Mouse (Mus musculus) lung, postnatal 10 days (tissue): ENCODE measurements around the gene Foxp1.

ENCODE experiments used
- DNase-seq: peaks from one replicate; pipeline ENCODE4 v3.0.0; 2021

Foxp1 gene

DNA sequence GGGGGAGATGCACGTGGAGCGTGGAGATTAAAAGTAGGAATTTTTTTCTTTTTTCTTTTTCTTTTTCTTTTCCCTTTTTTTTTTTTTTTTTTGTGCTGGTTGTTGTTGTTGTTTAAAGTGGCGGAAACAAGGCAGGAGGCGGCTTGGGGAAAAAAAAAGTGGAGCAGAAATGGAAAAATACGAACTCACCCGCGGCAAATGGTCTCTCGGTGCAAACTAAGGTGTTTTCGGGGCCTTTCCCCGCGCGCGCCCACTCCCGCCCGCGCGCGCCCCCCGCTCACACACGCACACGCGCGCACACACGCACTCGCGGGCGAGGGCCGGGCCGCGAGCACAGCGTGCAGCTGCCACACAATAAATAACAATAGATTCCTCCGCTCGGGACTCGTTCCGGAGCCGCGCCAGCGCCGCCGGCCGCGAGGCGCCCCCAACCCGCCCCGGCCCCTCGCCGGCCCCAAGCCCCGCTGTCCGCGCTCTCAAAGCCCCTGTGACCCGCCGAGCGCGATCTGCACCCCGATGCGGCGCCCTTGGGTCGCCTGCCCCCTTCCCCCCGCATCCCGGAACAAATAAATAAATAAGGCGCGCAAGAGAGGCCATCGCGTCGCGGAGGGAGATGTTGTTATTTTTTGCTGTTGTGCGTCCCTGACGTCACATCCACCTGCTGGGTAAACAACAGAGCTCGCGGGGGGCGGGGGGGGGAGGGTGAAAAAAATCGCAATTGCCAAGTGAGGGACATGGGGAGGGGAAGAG is at the start of gene Foxp1:
Gene Foxp1 (minus strand): TSS at position 363 of the 750 bp plus-strand sequence.
- DNase-seq, result peak; percentile 84

- DNase-seq, result no peak
These were observed 49.5 kb upstream of the Foxp1 start for GRCm38 (mm10) chr6:99572071-99572470.

- DNase-seq, result peak; percentile 50
These were observed 44.4 kb upstream of the Foxp1 start for GRCm38 (mm10) chr6:99566921-99567320.

DNA sequence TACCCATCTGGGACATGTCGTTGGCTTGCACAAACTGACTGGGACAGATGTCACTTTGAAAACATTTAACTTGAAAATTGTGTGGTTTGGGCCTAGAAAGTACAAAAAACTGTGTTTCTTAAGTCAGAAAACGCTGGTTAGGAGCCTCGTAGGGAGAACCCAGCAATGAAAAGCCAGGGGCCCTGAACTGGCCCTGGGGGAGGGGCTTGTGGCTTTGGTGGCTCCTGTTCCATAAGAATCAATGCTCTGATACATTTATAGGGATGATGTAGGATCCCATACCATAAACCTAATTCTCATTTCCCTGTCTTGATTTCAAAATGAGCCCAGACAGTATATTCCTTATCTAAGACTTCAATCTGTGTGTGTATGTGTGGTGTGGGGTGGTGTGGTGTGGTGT is 42.2 kb upstream of the Foxp1 start:
- DNase-seq, result no peak

- no peak for DNase-seq
These were observed 34.4 kb upstream of the Foxp1 start for GRCm38 (mm10) chr6:99556950-99557349.

GRCm38 (mm10) chr6:99552816-99553215 is 30.3 kb upstream of the Foxp1 start:
- no peak for DNase-seq

DNA sequence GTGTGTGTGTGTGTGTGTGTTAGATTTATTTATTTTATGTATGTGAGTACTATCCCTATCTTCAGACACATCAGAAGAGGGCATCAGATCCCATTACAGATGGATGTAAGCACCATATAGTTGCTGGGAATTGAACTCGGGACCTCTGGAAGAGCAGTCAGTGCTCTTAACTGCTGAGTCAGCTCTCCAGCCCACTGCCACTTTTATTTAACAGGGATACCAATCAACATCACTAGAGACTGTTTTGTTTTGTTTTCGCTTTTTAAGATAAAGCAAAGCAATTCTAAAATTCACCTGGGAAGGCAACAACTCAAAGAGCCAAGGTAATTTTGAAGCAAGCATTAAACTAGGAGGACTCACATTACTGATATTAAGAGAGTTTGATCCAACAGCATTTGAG is 23.9 kb upstream of the Foxp1 start:
- DNase-seq, result no peak

- DNase-seq, result no peak
These were observed 22.9 kb upstream of the Foxp1 start for GRCm38 (mm10) chr6:99545437-99545836.

- DNase-seq, result no peak
These were observed 18.6 kb upstream of the Foxp1 start for GRCm38 (mm10) chr6:99541105-99541504.

GRCm38 (mm10) chr6:99540653-99541052 is 18.1 kb upstream of the Foxp1 start:
- no peak for DNase-seq

DNA sequence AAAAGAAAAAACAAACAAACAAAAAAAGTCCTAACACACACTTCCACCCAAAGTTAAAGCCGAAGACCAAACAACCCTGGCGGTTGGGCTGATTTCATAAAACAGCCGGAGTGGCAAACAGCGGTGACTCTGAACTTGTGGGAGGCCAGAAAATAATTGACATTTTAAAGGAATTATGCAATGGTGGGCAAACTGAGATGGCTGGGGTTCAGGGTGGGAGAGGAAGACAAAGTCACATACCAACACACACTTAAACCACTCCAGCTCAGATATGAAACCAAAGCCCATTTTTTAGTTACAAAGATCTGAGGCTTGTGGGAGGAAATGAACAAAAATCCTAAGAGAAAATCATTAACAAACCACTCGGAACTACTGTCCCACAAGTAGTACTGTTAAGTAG is 17.6 kb upstream of the Foxp1 start:
- no peak for DNase-seq

- DNase-seq, result no peak
These were observed 15.8 kb upstream of the Foxp1 start for GRCm38 (mm10) chr6:99538194-99538941.

DNA sequence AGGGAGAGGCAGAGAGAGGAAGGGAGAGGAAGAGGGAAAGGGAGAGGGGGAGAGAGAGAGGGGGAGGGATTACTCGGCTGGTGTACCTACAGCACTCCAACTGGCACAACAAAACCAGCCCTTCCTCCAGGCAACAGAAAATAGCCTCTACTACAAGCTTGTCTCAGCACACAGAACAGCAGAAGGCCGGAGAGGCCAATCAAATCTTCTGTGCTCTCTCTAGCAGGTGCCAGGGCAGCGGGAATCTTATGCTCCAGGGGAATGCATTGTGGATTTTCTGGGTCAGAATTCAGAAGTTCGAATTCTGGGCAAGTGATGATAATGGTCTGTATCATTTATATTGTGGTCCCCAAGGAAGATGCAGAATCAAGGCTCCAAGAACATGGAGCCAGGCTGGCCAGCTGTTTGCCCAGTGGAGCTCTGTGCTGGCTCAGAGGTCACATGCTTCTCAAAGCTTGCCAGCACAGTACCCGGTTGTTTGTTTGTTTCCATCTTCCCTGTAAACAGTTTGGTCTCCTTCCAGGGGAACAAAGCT is 11.8 kb upstream of the Foxp1 start:
- no peak for DNase-seq

DNA sequence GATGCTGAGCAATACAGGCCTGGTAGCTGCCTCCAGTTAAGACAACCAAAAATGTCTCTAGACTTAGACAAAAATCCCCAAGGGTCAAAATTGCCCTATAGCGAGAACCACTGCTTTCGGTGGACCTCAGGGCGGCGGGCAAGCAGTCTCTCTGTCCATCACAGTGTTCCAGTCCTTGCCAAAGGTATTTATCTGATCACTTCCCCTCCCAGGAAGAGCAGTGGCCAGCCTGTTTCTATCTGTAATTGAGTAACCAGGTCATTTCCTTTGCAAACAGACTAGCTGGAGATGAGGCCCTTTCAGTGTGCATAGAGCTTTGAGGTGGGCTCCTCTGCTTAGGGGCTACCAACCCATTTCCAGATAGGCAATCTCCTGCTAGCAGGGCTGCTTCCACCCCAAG is 9.9 kb upstream of the Foxp1 start:
- DNase-seq, result no peak

DNA sequence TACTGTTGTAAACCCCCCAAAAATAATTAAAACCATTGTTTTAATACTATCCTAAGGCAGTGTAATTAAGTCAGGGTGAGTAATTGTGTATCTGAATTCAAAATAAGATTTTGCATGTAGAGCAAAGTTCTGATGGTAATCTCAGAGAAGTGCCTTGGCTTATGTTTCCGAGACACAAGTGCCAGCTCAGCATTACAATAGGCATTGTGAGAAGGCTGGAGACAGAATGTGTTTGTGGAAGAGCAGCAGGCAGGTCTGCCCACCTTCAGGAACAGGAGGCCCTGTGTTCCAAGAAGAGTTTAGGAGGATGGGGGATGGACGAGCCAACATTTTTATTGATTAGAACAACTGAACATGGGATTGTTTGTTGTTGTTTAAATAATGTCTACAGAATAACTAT is 6.5 kb upstream of the Foxp1 start:
- no peak for DNase-seq

DNA sequence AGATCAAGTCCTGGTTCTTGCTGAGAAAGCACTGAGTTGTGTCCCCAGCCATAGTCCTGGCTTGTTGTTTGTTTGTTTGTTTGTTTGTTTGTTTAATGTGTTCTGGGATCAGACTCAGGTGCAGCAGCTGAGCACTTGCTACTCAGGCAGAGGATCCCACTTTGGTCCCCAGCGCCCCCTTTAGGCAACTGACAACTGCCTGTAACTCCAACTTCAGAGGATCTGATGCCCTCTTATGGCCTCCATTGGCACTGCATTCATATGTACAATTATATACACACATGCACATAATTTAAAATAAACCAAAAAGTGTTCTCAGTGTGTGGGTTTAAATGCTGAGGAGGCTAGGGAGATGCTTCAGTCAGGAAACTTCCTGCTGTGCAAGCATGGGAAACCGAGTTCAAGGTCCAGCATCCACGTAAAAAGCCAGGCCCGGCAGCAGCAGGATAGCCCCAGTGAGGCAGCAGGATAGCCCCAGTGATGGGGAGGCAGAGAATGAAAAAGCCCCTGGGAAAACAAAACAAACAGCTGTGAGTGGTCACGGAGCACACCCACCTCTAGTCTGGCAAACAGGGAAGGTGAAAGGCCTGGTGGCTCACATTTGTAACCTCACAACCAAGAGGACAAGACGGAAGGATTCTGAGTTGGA is 5.1 kb upstream of the Foxp1 start:
- DNase-seq, result no peak

- peak; percentile 54 for DNase-seq
These were observed 2.8 kb upstream of the Foxp1 start for GRCm38 (mm10) chr6:99525351-99525750.

DNA sequence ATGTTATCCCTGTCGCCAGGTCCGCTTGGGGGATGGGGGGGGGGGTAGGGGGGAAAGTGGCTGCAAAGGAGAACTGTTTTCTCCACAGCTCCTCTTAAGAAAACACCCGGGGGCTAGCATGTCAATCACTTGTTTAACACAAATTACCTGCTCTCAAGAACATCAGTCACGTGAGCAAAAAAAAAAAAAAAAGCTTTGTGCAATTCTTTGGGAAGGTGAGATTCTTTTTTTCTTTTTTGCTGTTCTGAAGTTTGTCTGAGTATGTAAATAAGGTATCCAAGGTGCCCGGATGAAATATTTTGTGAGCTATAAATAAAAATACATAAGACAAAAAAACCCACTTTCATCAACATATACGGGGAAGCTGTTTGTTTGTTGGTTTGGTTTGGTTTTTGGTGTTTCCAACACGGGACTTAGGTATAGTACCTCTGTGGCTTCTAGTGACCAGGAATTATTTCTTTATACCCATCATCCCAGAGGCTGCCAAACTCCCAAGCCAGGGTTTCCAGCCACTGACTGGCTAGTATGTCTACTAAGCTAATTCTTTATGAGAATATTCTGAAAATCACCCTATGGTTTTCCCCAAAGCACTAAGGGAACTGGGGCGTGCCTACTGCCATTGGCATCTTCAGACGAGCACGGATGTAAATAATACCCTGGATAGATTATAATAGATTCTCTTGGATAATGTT is 1.3 kb upstream of the Foxp1 start:
- DNase-seq, result no peak

DNA sequence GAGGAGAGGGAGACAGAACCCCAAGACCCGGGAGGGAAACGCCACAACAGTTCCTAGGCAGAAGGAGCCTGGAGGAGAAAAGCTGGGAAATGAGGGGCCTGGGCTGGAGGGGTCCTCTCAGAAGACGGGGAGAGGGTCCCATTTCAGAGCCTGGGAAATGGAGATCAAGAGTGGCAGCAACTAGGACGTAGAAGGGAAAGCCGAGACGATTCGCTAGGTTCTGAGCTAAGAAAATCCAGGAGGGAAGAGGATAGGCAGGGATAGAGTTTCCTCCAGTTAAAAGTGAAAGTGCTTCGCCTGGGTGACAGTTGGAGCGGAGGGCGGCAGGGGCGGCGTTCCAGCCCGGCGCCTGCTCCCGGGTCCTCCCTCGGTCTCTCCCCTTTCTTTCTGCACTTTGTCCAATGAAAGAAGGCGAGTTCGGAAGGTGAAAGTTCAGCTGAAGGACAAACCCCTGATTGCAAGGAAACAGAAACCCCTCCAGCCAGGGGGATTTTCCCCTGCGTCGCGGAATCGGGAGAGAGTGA is 650 bp upstream of the Foxp1 start:
- peak; percentile 85 for DNase-seq

GRCm38 (mm10) chr6:99521641-99522358 is 721 bp downstream of the Foxp1 start:
- peak; percentile 53 for DNase-seq

- DNase-seq, result peak; percentile 87
These were observed 1.4 kb downstream of the Foxp1 start for GRCm38 (mm10) chr6:99521038-99521640.

DNA sequence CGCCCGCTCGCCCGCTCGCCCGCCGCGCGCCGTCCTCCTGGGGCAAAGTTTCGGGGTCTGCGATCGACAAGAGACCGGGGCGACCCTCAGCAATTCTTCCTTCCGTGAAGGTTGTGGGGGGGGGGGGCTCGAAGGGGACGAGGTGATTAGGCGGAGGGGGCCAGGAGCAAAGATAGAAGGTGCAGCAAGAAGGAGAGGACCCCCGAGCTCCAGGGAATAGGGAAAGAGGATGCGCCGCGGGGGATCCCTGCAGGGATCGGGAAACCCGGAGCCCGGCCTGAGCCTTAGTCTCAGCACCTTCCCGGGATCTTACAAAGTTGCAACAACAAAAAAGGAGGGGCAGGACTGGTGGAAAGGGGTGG is 1.9 kb downstream of the Foxp1 start:
- no peak for DNase-seq
